Comparison of ENCODE assay signal across 7 mouse cellular contexts in the genomic region with DNA sequence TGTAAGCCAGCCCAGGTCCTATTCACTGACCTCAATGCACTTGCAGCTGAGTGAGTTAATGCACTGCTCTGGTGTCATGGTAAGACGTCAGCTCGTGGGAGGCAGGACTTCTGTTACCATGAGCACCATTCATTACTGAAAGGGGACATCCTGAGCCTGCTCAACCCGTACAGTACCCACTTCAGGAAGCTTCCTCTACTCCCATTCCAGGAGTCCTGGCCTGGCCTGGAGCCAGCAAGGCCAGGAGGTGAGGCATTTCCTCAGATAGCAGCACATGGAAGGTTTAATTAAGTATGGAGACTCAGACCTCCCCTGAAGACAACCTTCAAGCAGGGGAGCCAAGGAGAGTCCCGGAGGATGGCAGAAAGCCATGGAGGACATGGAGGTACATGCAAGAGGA.
A peak's percentile ranks its signal among the peaks of the same experiment; 100 is the strongest.
DNase-seq lines count a peak whose midpoint lies in the region; ATAC-seq lines count a peak whose summit lies in the region.

No protein-coding gene starts in this region.

- peak; percentile 29 for DNase-seq in NIH3T3 (ENCODE audit: low read depth)
- peak; percentile 59 for DNase-seq in adrenal gland, postnatal 10 days
- DNase-seq in heart, postnatal 4 days = peak; percentile 68
- DNase-seq in layer of hippocampus, postnatal 10 days (ENCODE audit: low spot score in 2 of 2) = no peak
- no peak for DNase-seq in right cerebral cortex, postnatal 36 days (ENCODE audit: low spot score in 2 of 2)
- DNase-seq in gastrocnemius, postnatal 14 days = no peak

- intact Hi-C loops in gastrocnemius, postnatal 14 days (cut with DNase I; ENCODE audit: low total_unique reads) = no loop called here

- 24% methylated on average over 4 of the region's 4 CpGs for WGBS in lung, embryonic 15.5 days

- H3K36me3 ChIP-seq in lung, embryonic 15.5 days = peaks cover 38% of the 10 kb centered on the region

- no peaks in the 10 kb centered on the region for H3K27me3 ChIP-seq in lung, embryonic 15.5 days

- peaks cover 61% of the 10 kb centered on the region for H3K4me1 ChIP-seq in lung, embryonic 15.5 days

- ATAC-seq in lung, embryonic 15.5 days (ENCODE audit: borderline replicate concordance, extremely low read depth, low FRiP score, low TSS enrichment) = peak; percentile 21; the same call in 1 of the 2 replicates

- peak overlapping the region; percentile 79 for H3K27ac ChIP-seq in lung, embryonic 15.5 days

- no peak overlapping the region for H3K4me2 ChIP-seq in lung, embryonic 15.5 days

- H3K4me3 ChIP-seq in lung, embryonic 15.5 days = no peak overlapping the region

- no peak overlapping the region for H3K9ac ChIP-seq in lung, embryonic 15.5 days

- H3K9me3 ChIP-seq in lung, embryonic 15.5 days = no peaks in the 10 kb centered on the region

Comparison
In these comparisons a context has a peak if more than half of its experiments do, and no peak if none do; other contexts are left out.
1. DNase-seq: peak in NIH3T3 (single experiment), adrenal gland, postnatal 10 days (single experiment) and heart, postnatal 4 days (single experiment); none in layer of hippocampus, postnatal 10 days (0 of 2), right cerebral cortex, postnatal 36 days (0 of 2) and gastrocnemius, postnatal 14 days (single experiment).